Mouse (Mus musculus) kidney, embryonic 15.5 days (tissue): ENCODE results near the gene Islr. TPM values are rescaled to one million over a fixed set of nuclear protein-coding genes. Genes with fewer than 3 reads are reported as not detected.
A peak's percentile ranks its signal among the peaks of the same experiment; 100 is the strongest.

Experiments
- ATAC-seq: fragments of 200-750 bp; cut with Nextera tagmentation; replicated peaks from 2 replicates; pipeline ENCODE4 v1.8.0; 2017; ENCODE audit warnings: moderate TSS enrichment; ENCODE audit not compliant: low FRiP score
- H3K27ac ChIP-seq: fragments of 300-500 bp; sonication (generic); 2 replicates; pipeline ENCODE4 v1.5.1; 2015; ENCODE audit warnings: mild to moderate bottlenecking, inconsistent platforms
- H3K27me3 ChIP-seq: fragments of 300-500 bp; sonication (generic); 2 replicates; pipeline ENCODE4 v1.6.1; 2015; ENCODE audit warnings: inconsistent platforms
- H3K36me3 ChIP-seq: fragments of 300-500 bp; sonication (generic); 2 replicates; pipeline ENCODE4 v1.6.1; 2015; ENCODE audit warnings: inconsistent platforms
- H3K4me1 ChIP-seq: fragments of 300-500 bp; sonication (generic); 2 replicates; pipeline ENCODE4 v1.6.1; 2015; ENCODE audit warnings: inconsistent platforms
- H3K4me2 ChIP-seq: fragments of 300-500 bp; sonication (generic); 2 replicates; pipeline ENCODE4 v1.6.1; 2015; ENCODE audit warnings: moderate library complexity, mild to moderate bottlenecking, inconsistent platforms
- H3K4me3 ChIP-seq: fragments of 300-500 bp; sonication (generic); replicated peaks from 2 replicates; pipeline ENCODE4 v1.5.1; 2015; ENCODE audit warnings: mild to moderate bottlenecking, inconsistent platforms
- H3K9ac ChIP-seq: fragments of 300-500 bp; sonication (generic); 2 replicates; pipeline ENCODE4 v1.6.1; 2015; ENCODE audit warnings: mild to moderate bottlenecking, inconsistent platforms
- H3K9me3 ChIP-seq: fragments of 300-500 bp; sonication (generic); replicated peaks from 2 replicates; pipeline ENCODE4 v1.6.1; 2016; ENCODE audit warnings: inconsistent platforms
- WGBS: fragments of 180-500 bp; shearing (Covaris S2); methylation state at CpG from one replicate; pipeline ENCODE4 v1.1.7; 2015; ENCODE audit warnings: mixed read lengths; 5-methylcytosine and 5-hydroxymethylcytosine counted together
- polyA plus RNA-seq: library from polyadenylated mRNA; unstranded; fragments of >200 nt; fragmentation: Nextera tagmentation; extraction: Ambion mirVana; gene quantifications from 2 replicates; pipeline ENCODE4 v1.2.1, GENCODE M21; 2015

Islr gene
- polyA plus RNA-seq, 1 experiment from 2014 or later: 94.7 TPM

GRCm38 (mm10) chr9:58133893-58134884 is 69.9 kb downstream of the Islr start:
- Histone ChIP-seq H3K36me3 (no peaks in the 10 kb centered on the region), H3K4me3 (peak overlapping the region; percentile 10; the same call in 1 of the 2 replicates), H3K9ac (no peak overlapping the region), H3K27me3 (0 out of 2 replicates have a peak, but pooled peaks cover 3% of the 10 kb centered on the region), H3K9me3 (no peaks in the 10 kb centered on the region), H3K4me1 (peaks cover 84% of the 10 kb centered on the region), H3K27ac (peak overlapping the region; percentile 83), H3K4me2 (peak overlapping the region; percentile 46)
- WGBS: 4% methylated on average over 13 of the region's 17 CpGs
- peak; percentile 45 for ATAC-seq

- H3K27ac ChIP-seq: no peak overlapping the region; the same call in 1 of the 2 replicates
- peaks cover 92% of the 10 kb centered on the region for H3K4me1 ChIP-seq
- WGBS: 66% methylated on average over 7 of the region's 7 CpGs
- H3K9me3 ChIP-seq: no peaks in the 10 kb centered on the region
- H3K36me3 ChIP-seq: no peaks in the 10 kb centered on the region
- H3K4me3 ChIP-seq: no peak overlapping the region
- ATAC-seq: no peak
- H3K4me2 ChIP-seq: no peak overlapping the region
- H3K9ac ChIP-seq: no peak overlapping the region
- 0 out of 2 replicates have a peak, but pooled peaks cover 8% of the 10 kb centered on the region for H3K27me3 ChIP-seq
Measured at GRCm38 (mm10) chr9:58131735-58132134, 72.4 kb downstream of the Islr start.

GRCm38 (mm10) chr9:58130909-58131308 is 73.2 kb downstream of the Islr start:
- peaks cover 87% of the 10 kb centered on the region for H3K4me1 ChIP-seq
- no peaks in the 10 kb centered on the region for H3K9me3 ChIP-seq
- H3K27ac ChIP-seq: peak overlapping the region; percentile 58; the same call in 1 of the 2 replicates
- no peak overlapping the region for H3K4me2 ChIP-seq
- no peaks in the 10 kb centered on the region for H3K36me3 ChIP-seq
- H3K4me3 ChIP-seq: no peak overlapping the region
- H3K9ac ChIP-seq: no peak overlapping the region
- ATAC-seq: no peak
- 0 out of 2 replicates have a peak, but pooled peaks cover 8% of the 10 kb centered on the region for H3K27me3 ChIP-seq
- 24% methylated on average over 3 of the region's 3 CpGs for WGBS

- Histone ChIP-seq H3K9ac (no peak overlapping the region), H3K27me3 (0 out of 2 replicates have a peak, but pooled peaks cover 8% of the 10 kb centered on the region), H3K9me3 (no peaks in the 10 kb centered on the region), H3K27ac (peak overlapping the region; percentile 84), H3K4me2 (peak overlapping the region; percentile 49), H3K4me3 (0 out of 2 replicates have a peak overlapping the region, but pooled peaks have one; percentile 0), H3K36me3 (no peaks in the 10 kb centered on the region), H3K4me1 (peaks cover 83% of the 10 kb centered on the region)
- 11% methylated on average over 8 of the region's 8 CpGs for WGBS
- no peak for ATAC-seq
Measured at GRCm38 (mm10) chr9:58129508-58129907, 74.6 kb downstream of the Islr start.

GRCm38 (mm10) chr9:58128926-58129413 is 75.1 kb downstream of the Islr start:
- Histone ChIP-seq H3K4me3 (0 out of 2 replicates have a peak overlapping the region, but pooled peaks have one; percentile 2), H3K27me3 (0 out of 2 replicates have a peak, but pooled peaks cover 8% of the 10 kb centered on the region), H3K36me3 (no peaks in the 10 kb centered on the region), H3K27ac (peak overlapping the region; percentile 84), H3K4me2 (peak overlapping the region; percentile 49), H3K9ac (no peak overlapping the region), H3K9me3 (no peaks in the 10 kb centered on the region), H3K4me1 (peaks cover 79% of the 10 kb centered on the region)
- 7% methylated on average over 13 of the region's 13 CpGs for WGBS
- ATAC-seq: peak; percentile 34; the same call in 1 of the 2 replicates

- H3K27me3 ChIP-seq: 0 out of 2 replicates have a peak, but pooled peaks cover 8% of the 10 kb centered on the region
- no peaks in the 10 kb centered on the region for H3K9me3 ChIP-seq
- 26% methylated on average over 4 of the region's 4 CpGs for WGBS
- peaks cover 57% of the 10 kb centered on the region for H3K4me1 ChIP-seq
- no peak overlapping the region for H3K9ac ChIP-seq
- no peaks in the 10 kb centered on the region for H3K36me3 ChIP-seq
- no peak overlapping the region for H3K4me3 ChIP-seq
- H3K27ac ChIP-seq: no peak overlapping the region
- no peak overlapping the region for H3K4me2 ChIP-seq
- no peak for ATAC-seq
Measured at GRCm38 (mm10) chr9:58125811-58126210, 78.3 kb downstream of the Islr start.

GRCm38 (mm10) chr9:58125085-58125484 is 79.0 kb downstream of the Islr start:
- no peak overlapping the region for H3K4me2 ChIP-seq
- WGBS: 38% methylated on average over 3 of the region's 3 CpGs
- no peaks in the 10 kb centered on the region for H3K36me3 ChIP-seq
- H3K9ac ChIP-seq: no peak overlapping the region
- peaks cover 50% of the 10 kb centered on the region for H3K4me1 ChIP-seq
- H3K27me3 ChIP-seq: 0 out of 2 replicates have a peak, but pooled peaks cover 7% of the 10 kb centered on the region
- no peak overlapping the region for H3K4me3 ChIP-seq
- no peak for ATAC-seq
- 0 out of 2 replicates have a peak overlapping the region, but pooled peaks have one; percentile 18 for H3K27ac ChIP-seq
- no peaks in the 10 kb centered on the region for H3K9me3 ChIP-seq

GRCm38 (mm10) chr9:58118671-58119070 is 85.4 kb downstream of the Islr start, which contains the start of gene Ccdc33:
Gene Ccdc33, minus strand, starts transcription at chr9:58118823.
- H3K4me1 ChIP-seq: peaks cover 46% of the 10 kb centered on the region
- no peaks in the 10 kb centered on the region for H3K9me3 ChIP-seq
- H3K36me3 ChIP-seq: no peaks in the 10 kb centered on the region
- 12% methylated on average over 2 of the region's 2 CpGs for WGBS
- no peak for ATAC-seq
- no peak within 1 kb of the TSS for H3K27ac ChIP-seq
- H3K9ac ChIP-seq: no peak within 1 kb of the TSS
- H3K4me3 ChIP-seq: no peak within 1 kb of the TSS
- peaks cover 12% of the 10 kb centered on the region; the same call in 1 of the 2 replicates for H3K27me3 ChIP-seq
- H3K4me2 ChIP-seq: no peak within 1 kb of the TSS

- 33% methylated on average over 7 of the region's 7 CpGs for WGBS
- H3K4me2 ChIP-seq: no peak overlapping the region
- peaks cover 12% of the 10 kb centered on the region; the same call in 1 of the 2 replicates for H3K27me3 ChIP-seq
- H3K4me1 ChIP-seq: peaks cover 64% of the 10 kb centered on the region
- H3K27ac ChIP-seq: peak overlapping the region; percentile 63
- no peak overlapping the region for H3K4me3 ChIP-seq
- H3K9ac ChIP-seq: 0 out of 2 replicates have a peak overlapping the region, but pooled peaks have one; percentile 8
- H3K36me3 ChIP-seq: no peaks in the 10 kb centered on the region
- no peaks in the 10 kb centered on the region for H3K9me3 ChIP-seq
- no peak; the same call in 1 of the 2 replicates for ATAC-seq
Measured at GRCm38 (mm10) chr9:58116024-58116651, 88.0 kb downstream of the Islr start.

- Histone ChIP-seq H3K9me3 (no peaks in the 10 kb centered on the region), H3K9ac (0 out of 2 replicates have a peak overlapping the region, but pooled peaks have one; percentile 8), H3K27ac (peak overlapping the region; percentile 63), H3K36me3 (no peaks in the 10 kb centered on the region), H3K4me3 (no peak overlapping the region), H3K4me2 (no peak overlapping the region), H3K27me3 (peaks cover 12% of the 10 kb centered on the region; the same call in 1 of the 2 replicates), H3K4me1 (peaks cover 64% of the 10 kb centered on the region)
- WGBS: 22% methylated on average over 7 of the region's 7 CpGs
- ATAC-seq: peak; percentile 20; the same call in 1 of the 2 replicates
Measured at GRCm38 (mm10) chr9:58115297-58115925, 88.7 kb downstream of the Islr start.

- WGBS: 10% methylated on average over 9 of the region's 9 CpGs
- Histone ChIP-seq H3K9me3 (no peaks in the 10 kb centered on the region), H3K4me1 (peaks cover 66% of the 10 kb centered on the region), H3K36me3 (no peaks in the 10 kb centered on the region), H3K4me3 (no peak overlapping the region), H3K9ac (no peak overlapping the region), H3K27ac (peak overlapping the region; percentile 57), H3K4me2 (peak overlapping the region; percentile 53), H3K27me3 (peaks cover 12% of the 10 kb centered on the region; the same call in 1 of the 2 replicates)
- ATAC-seq: no peak
Measured at GRCm38 (mm10) chr9:58114019-58114418, 90.1 kb downstream of the Islr start.
